Mouse (Mus musculus): ENCODE measurements around the gene Rnf216.

DNA sequence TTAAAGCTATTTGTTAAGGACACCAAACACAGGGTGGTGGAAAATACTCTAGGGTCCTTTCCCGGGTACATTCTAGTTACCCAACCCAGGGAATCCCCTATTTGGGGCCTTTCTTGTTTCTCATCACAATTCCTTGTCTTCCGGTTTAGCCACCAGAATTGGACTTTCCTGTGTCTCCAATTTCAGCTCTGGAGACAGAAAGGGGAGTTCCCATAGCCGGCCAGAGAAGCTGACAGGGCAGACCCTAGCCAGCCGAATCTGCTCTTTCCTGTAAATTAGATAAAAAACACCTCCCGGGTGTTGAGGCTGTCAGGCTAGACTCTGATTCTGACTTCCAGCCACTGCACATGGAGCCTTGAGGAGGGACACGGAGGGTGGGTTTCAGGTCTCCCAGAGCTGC is 163.2 kb downstream of the Rnf216 start:
- TF ChIP-seq CTCF (IDR thresholded peaks at IDR 0.05; ENCODE audit: control insufficient read depth, insufficient read depth, low read length) (no peak), POLR2A (IDR thresholded peaks at IDR 0.05; ENCODE audit: borderline replicate concordance, control insufficient read depth, low read depth, low read length) (no peak)
